Mouse (Mus musculus): ENCODE data around the gene Pln.

DNA sequence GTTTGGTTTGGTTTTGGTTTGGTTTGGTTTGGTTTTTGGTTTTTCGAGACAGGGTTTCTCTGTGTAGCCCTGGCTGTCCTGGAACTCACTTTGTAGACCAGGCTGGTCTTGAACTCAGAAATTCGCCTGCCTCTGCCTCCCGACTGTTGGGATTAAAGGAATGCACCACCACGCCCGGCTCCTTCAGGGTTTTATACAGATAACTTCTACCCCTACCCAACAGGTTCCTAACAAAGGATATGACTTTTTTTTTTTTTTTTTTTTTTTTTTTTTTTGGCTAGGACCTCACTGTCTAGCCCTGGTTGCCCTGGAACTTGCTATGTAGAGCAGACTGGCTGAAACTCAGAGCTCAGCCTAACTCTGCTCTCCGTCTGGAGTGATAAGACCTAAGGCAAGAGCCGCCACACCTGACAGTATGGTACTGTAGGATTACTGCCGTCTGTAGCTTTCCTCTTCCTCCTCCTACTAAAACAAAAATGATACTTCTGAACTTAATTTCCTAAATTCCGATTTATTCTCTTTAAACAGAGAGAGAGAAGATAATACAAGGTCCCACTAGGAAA lies 4.8 kb downstream of the Pln start:
- no peak for TF ChIP-seq POLR2A (IDR thresholded peaks at IDR 0.05; ENCODE audit: insufficient read depth, low read depth, low read length)
- TF ChIP-seq CTCF (IDR thresholded peaks at IDR 0.05; ENCODE audit: insufficient read depth, low read depth, low read length): no peak

Measured in olfactory bulb, adult 2 months (tissue).